Mouse (Mus musculus): ENCODE data around the gene Mbnl2. TPM values are rescaled to one million over a fixed set of nuclear protein-coding genes. Genes with fewer than 3 reads are reported as not detected.

The Mbnl2 gene
- polyA plus RNA-seq, 1 experiment, result 41.7 TPM

DNA sequence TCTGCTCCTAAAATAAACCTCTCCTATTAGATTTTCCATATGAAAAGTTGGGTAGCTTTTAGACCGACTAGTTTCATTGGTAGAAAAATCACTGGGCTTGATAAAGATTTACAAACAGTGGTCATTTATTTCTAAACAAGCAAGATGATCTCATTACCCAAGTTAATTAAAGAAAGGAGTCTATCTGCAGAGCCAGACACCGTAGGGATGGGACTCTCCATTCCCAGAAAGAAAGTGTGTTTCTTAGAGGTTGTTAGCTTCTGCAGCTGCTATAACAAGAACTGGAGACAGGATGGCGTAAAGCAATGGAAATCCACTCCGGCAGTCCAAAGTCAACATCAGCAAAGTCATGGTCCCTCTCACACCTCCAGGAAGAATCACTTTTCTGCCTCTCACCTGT is 92.1 kb downstream of the Mbnl2 start:
- Histone ChIP-seq H3K4me3 (ENCODE audit: low read depth, low read length) (no peak overlapping the region), H3K4me1 (ENCODE audit: control insufficient read depth, insufficient read depth, insufficient read length, low read length) (peaks cover 40% of the 10 kb centered on the region), H3K27ac (ENCODE audit: insufficient read depth, low read depth, low read length) (no peak overlapping the region)

DNA sequence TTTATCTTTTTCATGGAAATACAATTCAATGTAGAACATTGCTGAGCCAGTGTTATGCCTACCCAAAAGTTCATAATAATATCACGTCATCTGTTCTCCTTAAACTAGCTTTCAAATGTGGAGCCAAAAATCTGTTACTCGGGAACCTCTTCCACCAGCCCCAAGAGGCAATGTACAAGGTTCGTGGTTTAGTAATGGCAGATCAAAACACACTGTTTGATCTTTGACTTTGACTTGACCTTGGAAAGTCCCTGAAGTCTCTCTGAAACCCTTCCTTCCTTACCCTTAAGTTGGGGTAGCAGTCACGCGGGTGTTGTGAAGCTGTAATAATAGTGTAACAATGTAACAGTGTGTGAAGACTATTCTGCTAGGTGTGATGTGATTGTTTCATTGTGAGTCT is 93.0 kb downstream of the Mbnl2 start:
- Histone ChIP-seq H3K36me3 (ENCODE audit: control insufficient read depth, insufficient read depth, low read length) (no peaks in the 10 kb centered on the region), H3K4me3 (ENCODE audit: low read depth, low read length) (no peak overlapping the region), H3K4me1 (ENCODE audit: control insufficient read depth, insufficient read depth, insufficient read length, low read length) (peaks cover 34% of the 10 kb centered on the region), H3K27me3 (ENCODE audit: control insufficient read depth, insufficient read depth, low read length) (no peaks in the 10 kb centered on the region), H3K27ac (ENCODE audit: insufficient read depth, low read depth, low read length) (peak overlapping the region; percentile 57)
- WGBS, result 48% methylated on average over 5 of the region's 5 CpGs
- TF ChIP-seq POLR2A (IDR thresholded peaks at IDR 0.05; ENCODE audit: low read depth, low read length) (no peak), CTCF (IDR thresholded peaks at IDR 0.05; ENCODE audit: extremely low read depth, insufficient read length, insufficient replicate concordance, low read depth, low read length) (no peak)

More for the DNA sequence above, 92.1 kb downstream of the Mbnl2 start:
- no peak for TF ChIP-seq POLR2A (IDR thresholded peaks at IDR 0.05; ENCODE audit: low read depth, low read length)
- no peak for TF ChIP-seq CTCF (IDR thresholded peaks at IDR 0.05; ENCODE audit: extremely low read depth, insufficient read length, insufficient replicate concordance, low read depth, low read length)
- 70% methylated on average over 4 of the region's 4 CpGs for WGBS
- Histone ChIP-seq H3K27me3 (ENCODE audit: control insufficient read depth, insufficient read depth, low read length) (no peaks in the 10 kb centered on the region), H3K36me3 (ENCODE audit: control insufficient read depth, insufficient read depth, low read length) (no peaks in the 10 kb centered on the region)

DNA sequence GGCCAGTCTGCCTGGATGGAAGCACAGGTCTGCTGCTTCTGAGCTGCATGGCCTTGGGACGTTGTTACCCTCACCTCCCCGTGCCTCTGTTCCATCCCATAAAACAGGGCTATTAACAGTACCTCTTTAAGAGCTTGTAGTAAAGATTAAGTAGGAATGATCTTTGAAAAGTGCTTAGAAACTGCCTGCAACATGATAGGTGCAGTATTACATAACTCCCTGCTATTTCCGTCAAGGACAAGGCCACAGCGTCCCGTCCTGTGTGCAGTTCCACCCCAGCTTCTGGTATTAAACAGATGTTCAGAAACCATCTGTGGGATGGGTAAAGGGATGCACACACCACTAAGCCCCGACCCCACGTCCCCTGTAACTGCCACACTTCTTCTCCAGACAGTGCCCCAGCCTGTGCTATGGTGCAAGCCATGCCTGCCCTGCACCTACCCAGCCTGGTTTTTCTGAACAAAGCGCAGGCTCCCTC is 93.5 kb downstream of the Mbnl2 start:
- Histone ChIP-seq H3K4me3 (ENCODE audit: low read depth, low read length) (no peak overlapping the region), H3K27me3 (ENCODE audit: control insufficient read depth, insufficient read depth, low read length) (no peaks in the 10 kb centered on the region), H3K36me3 (ENCODE audit: control insufficient read depth, insufficient read depth, low read length) (no peaks in the 10 kb centered on the region), H3K27ac (ENCODE audit: insufficient read depth, low read depth, low read length) (peak overlapping the region; percentile 57), H3K4me1 (ENCODE audit: control insufficient read depth, insufficient read depth, insufficient read length, low read length) (peaks cover 34% of the 10 kb centered on the region)
- 21% methylated on average over 8 of the region's 8 CpGs for WGBS
- TF ChIP-seq CTCF (IDR thresholded peaks at IDR 0.05; ENCODE audit: extremely low read depth, insufficient read length, insufficient replicate concordance, low read depth, low read length) (no peak), POLR2A (IDR thresholded peaks at IDR 0.05; ENCODE audit: low read depth, low read length) (no peak)

DNA sequence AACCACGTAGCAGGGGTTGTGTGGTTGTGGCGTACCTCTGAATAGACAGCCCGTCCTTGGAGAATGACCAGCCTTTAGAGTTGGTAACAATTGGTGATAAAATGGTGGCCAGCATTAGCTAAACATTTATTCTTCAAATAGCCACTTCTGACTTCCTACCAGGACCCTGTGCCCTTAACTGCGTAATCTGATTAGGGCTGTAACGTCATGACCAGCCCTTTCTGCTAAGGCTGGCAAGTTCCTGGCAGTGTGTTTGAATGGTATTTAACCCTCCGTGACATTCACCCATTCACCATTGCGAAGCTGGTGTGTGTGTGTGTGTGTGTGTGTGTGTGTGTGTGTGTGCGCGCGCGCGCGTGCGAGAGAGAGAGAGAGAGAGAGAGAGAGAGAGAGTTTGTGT is 94.6 kb downstream of the Mbnl2 start:
- WGBS, result 83% methylated on average over 14 of the region's 14 CpGs
- Histone ChIP-seq H3K27me3 (ENCODE audit: control insufficient read depth, insufficient read depth, low read length) (no peaks in the 10 kb centered on the region), H3K36me3 (ENCODE audit: control insufficient read depth, insufficient read depth, low read length) (no peaks in the 10 kb centered on the region), H3K4me1 (ENCODE audit: control insufficient read depth, insufficient read depth, insufficient read length, low read length) (peaks cover 34% of the 10 kb centered on the region), H3K4me3 (ENCODE audit: low read depth, low read length) (no peak overlapping the region), H3K27ac (ENCODE audit: insufficient read depth, low read depth, low read length) (no peak overlapping the region)
- TF ChIP-seq POLR2A (IDR thresholded peaks at IDR 0.05; ENCODE audit: low read depth, low read length) (no peak), CTCF (IDR thresholded peaks at IDR 0.05; ENCODE audit: extremely low read depth, insufficient read length, insufficient replicate concordance, low read depth, low read length) (no peak)

DNA sequence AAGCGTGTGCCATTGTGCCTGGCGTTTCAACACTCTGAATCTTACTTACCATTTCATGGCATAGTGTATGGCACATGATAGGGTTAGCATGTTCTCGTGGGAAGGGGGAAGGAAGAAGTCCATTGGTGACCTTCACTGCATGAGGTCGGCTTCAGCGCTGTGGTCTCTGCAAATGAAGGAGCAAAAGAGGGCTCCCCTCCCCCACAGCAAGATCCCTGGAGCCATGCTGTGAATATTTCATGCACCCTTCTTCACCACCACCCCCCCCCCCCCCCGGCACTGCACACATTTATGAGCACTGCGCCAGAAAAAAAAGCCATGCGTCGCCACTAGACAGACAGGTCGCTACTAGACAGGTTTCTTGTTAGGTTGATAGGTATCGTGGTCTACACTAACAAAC is 95.2 kb downstream of the Mbnl2 start:
- H3K27ac ChIP-seq (ENCODE audit: insufficient read depth, low read depth, low read length), result no peak overlapping the region
- no peak overlapping the region for H3K4me3 ChIP-seq (ENCODE audit: low read depth, low read length)
- H3K27me3 ChIP-seq (ENCODE audit: control insufficient read depth, insufficient read depth, low read length), result no peaks in the 10 kb centered on the region
- WGBS, result 61% methylated on average over 11 of the region's 11 CpGs
- H3K4me1 ChIP-seq (ENCODE audit: control insufficient read depth, insufficient read depth, insufficient read length, low read length), result peaks cover 34% of the 10 kb centered on the region
- TF ChIP-seq CTCF (IDR thresholded peaks at IDR 0.05; ENCODE audit: extremely low read depth, insufficient read length, insufficient replicate concordance, low read depth, low read length), result no peak
- TF ChIP-seq POLR2A (IDR thresholded peaks at IDR 0.05; ENCODE audit: low read depth, low read length), result no peak
- H3K36me3 ChIP-seq (ENCODE audit: control insufficient read depth, insufficient read depth, low read length), result no peaks in the 10 kb centered on the region

DNA sequence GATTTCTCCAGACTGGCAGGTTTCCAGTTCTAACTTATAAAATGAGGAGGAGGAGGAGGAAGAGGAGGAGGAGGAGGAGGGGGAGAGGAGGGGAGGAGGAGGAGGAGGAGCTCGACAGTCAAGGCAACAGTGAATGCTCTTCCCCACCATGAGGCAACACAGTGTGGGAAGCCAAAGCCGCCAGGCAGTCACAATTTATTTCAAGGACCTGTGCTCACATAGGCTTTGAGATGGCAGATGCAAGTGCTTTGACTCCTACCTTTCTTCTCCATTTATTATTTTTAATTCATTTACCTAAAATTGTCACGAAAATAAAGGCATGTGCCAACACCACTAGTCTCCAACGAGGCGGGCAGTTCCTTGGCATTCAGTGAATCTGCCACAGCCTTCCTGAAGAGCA is 95.7 kb downstream of the Mbnl2 start:
- no peaks in the 10 kb centered on the region for H3K27me3 ChIP-seq (ENCODE audit: control insufficient read depth, insufficient read depth, low read length)
- 45% methylated on average over 5 of the region's 5 CpGs for WGBS
- no peaks in the 10 kb centered on the region for H3K36me3 ChIP-seq (ENCODE audit: control insufficient read depth, insufficient read depth, low read length)
- TF ChIP-seq POLR2A (IDR thresholded peaks at IDR 0.05; ENCODE audit: low read depth, low read length) (no peak), CTCF (IDR thresholded peaks at IDR 0.05; ENCODE audit: extremely low read depth, insufficient read length, insufficient replicate concordance, low read depth, low read length) (no peak)
- peaks cover 34% of the 10 kb centered on the region for H3K4me1 ChIP-seq (ENCODE audit: control insufficient read depth, insufficient read depth, insufficient read length, low read length)
- no peak overlapping the region for H3K27ac ChIP-seq (ENCODE audit: insufficient read depth, low read depth, low read length)
- no peak overlapping the region for H3K4me3 ChIP-seq (ENCODE audit: low read depth, low read length)

DNA sequence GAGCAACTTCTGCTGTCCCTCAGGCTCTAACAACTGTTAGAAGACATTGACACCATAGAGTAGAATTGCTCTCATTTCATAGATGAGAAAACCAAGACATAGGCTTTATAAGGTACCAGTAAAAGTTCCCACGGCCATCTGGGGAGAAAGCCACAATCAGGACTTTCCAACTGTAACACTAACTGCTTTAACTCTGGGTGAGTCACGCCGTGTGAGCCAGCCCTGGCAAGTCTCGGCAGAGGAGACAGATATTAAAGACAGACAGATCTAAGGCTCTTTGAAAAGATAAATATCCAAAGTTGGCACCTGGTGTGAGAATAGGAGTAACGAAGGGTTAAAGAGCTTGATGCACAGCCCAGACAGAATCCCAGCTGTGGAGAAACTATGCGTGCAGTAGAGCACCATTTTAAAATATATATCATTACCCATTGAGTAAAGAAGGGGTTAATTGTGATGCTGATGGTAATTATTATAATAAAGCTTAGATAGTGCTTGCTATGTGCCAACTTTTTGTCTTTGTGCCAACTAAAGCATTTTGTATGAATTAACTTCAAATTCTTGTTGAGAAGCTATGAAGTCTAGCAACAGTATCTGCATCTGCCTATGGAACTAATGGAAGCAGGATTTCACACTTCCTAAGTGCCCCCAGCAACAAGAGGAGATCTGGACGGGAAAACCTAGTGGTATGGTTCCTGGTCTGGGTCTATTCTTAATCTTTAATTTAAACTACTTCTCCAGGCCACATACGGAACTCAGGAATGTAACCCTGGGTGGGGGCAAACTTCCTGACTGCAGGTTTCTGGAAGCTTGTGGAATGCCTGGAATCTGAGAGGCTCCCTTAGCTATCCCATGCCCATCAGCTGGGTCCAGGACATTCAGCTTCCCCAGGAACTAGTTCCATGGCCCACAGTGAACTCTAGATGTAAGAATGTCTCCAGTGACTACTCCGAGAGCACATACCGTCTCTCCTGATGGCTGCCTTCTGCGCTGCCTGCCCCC is 97.9 kb downstream of the Mbnl2 start:
- TF ChIP-seq CTCF (IDR thresholded peaks at IDR 0.05; ENCODE audit: extremely low read depth, insufficient read length, insufficient replicate concordance, low read depth, low read length), result no peak
- no peak for TF ChIP-seq POLR2A (IDR thresholded peaks at IDR 0.05; ENCODE audit: low read depth, low read length)
- Histone ChIP-seq H3K36me3 (ENCODE audit: control insufficient read depth, insufficient read depth, low read length) (peaks cover 2% of the 10 kb centered on the region; the same call in 1 of the 2 replicates), H3K4me1 (ENCODE audit: control insufficient read depth, insufficient read depth, insufficient read length, low read length) (peaks cover 24% of the 10 kb centered on the region), H3K27ac (ENCODE audit: insufficient read depth, low read depth, low read length) (no peak overlapping the region), H3K27me3 (ENCODE audit: control insufficient read depth, insufficient read depth, low read length) (no peaks in the 10 kb centered on the region), H3K4me3 (ENCODE audit: low read depth, low read length) (no peak overlapping the region)
- WGBS, result 59% methylated on average over 11 of the region's 11 CpGs

Measured in small intestine, adult 2 months (tissue).